Mouse (Mus musculus): ENCODE results near the gene Vmn1r41. TPM values are rescaled to one million over a fixed set of nuclear protein-coding genes. Genes with fewer than 3 reads are reported as not detected.

Vmn1r41 gene
- total RNA-seq (2014; rRNA removed) (not detected in 2 replicates), polyA plus RNA-seq (2015; fragmentation: Nextera tagmentation; extraction: Ambion mirVana) (not detected in 2 replicates)

- Histone ChIP-seq H3K27me3 (ENCODE audit: insufficient read depth, low read length) (no peaks in the 10 kb centered on the region), H3K4me1 (ENCODE audit: insufficient read depth, low read length) (no peaks in the 10 kb centered on the region), H3K27ac (ENCODE audit: low read depth, low read length) (no peak within 1 kb of the TSS), H3K9ac (replicated peaks; ENCODE audit: low read length, poor library complexity, severe bottlenecking) (no peak within 1 kb of the TSS), H3K9me3 (ENCODE audit: low read length) (no peaks in the 10 kb centered on the region), H3K4me2 (ENCODE audit: low read depth, low read length, poor library complexity, severe bottlenecking) (no peak within 1 kb of the TSS), H3K4me3 (ENCODE audit: low read depth, low read length) (no peak within 1 kb of the TSS), H3K36me3 (ENCODE audit: insufficient read depth, low read length) (no peaks in the 10 kb centered on the region)
- DNase-seq (ENCODE audit: low spot score) (no peak), ATAC-seq (ENCODE audit: low FRiP score) (no peak)
- TF ChIP-seq CTCF (IDR thresholded peaks at IDR 0.05): no peak
Observed at GRCm38 (mm10) chr6:89740466-89740865, at the start of gene Vmn1r41. TSS of gene Vmn1r41 (plus strand) at chr6:89740766.

- DNase-seq (ENCODE audit: low spot score): no peak
- no peak for TF ChIP-seq CTCF (IDR thresholded peaks at IDR 0.05)
- H3K4me1 ChIP-seq (ENCODE audit: insufficient read depth, low read length): no peaks in the 10 kb centered on the region
- H3K9me3 ChIP-seq (ENCODE audit: low read length): no peaks in the 10 kb centered on the region
- no peak overlapping the region for H3K27ac ChIP-seq (ENCODE audit: low read depth, low read length)
- no peaks in the 10 kb centered on the region for H3K27me3 ChIP-seq (ENCODE audit: insufficient read depth, low read length)
- no peak overlapping the region for H3K4me2 ChIP-seq (ENCODE audit: low read depth, low read length, poor library complexity, severe bottlenecking)
- no peaks in the 10 kb centered on the region for H3K36me3 ChIP-seq (ENCODE audit: insufficient read depth, low read length)
- no peak overlapping the region for H3K4me3 ChIP-seq (ENCODE audit: low read depth, low read length)
- no peak overlapping the region for H3K9ac ChIP-seq (replicated peaks; ENCODE audit: low read length, poor library complexity, severe bottlenecking)
- no peak for ATAC-seq (ENCODE audit: low FRiP score)
- 78% methylated on average over 2 of the region's 2 CpGs for WGBS
Observed at GRCm38 (mm10) chr6:89706624-89707023, 33.9 kb upstream of the Vmn1r41 start.

GRCm38 (mm10) chr6:89707240-89707639, 33.3 kb upstream of the Vmn1r41 start, which contains the start of gene Vmn1r40:
TSS of gene Vmn1r40 (plus strand) at chr6:89707540.
- Histone ChIP-seq H3K27ac (ENCODE audit: low read depth, low read length) (no peak within 1 kb of the TSS), H3K27me3 (ENCODE audit: insufficient read depth, low read length) (no peaks in the 10 kb centered on the region), H3K4me3 (ENCODE audit: low read depth, low read length) (no peak within 1 kb of the TSS), H3K4me1 (ENCODE audit: insufficient read depth, low read length) (no peaks in the 10 kb centered on the region), H3K36me3 (ENCODE audit: insufficient read depth, low read length) (no peaks in the 10 kb centered on the region), H3K4me2 (ENCODE audit: low read depth, low read length, poor library complexity, severe bottlenecking) (no peak within 1 kb of the TSS), H3K9me3 (ENCODE audit: low read length) (no peaks in the 10 kb centered on the region), H3K9ac (replicated peaks; ENCODE audit: low read length, poor library complexity, severe bottlenecking) (no peak within 1 kb of the TSS)
- ATAC-seq (ENCODE audit: low FRiP score): no peak
- no peak for DNase-seq (ENCODE audit: low spot score)
- WGBS: 78% methylated on average over 4 of the region's 4 CpGs
- no peak for TF ChIP-seq CTCF (IDR thresholded peaks at IDR 0.05)

GRCm38 (mm10) chr6:89718051-89718450, 22.5 kb upstream of the Vmn1r41 start:
- H3K27ac ChIP-seq (ENCODE audit: low read depth, low read length): no peak overlapping the region
- DNase-seq (ENCODE audit: low spot score) (no peak), ATAC-seq (ENCODE audit: low FRiP score) (no peak)
- H3K36me3 ChIP-seq (ENCODE audit: insufficient read depth, low read length): no peaks in the 10 kb centered on the region
- H3K27me3 ChIP-seq (ENCODE audit: insufficient read depth, low read length): no peaks in the 10 kb centered on the region
- H3K9me3 ChIP-seq (ENCODE audit: low read length): no peaks in the 10 kb centered on the region
- TF ChIP-seq CTCF (IDR thresholded peaks at IDR 0.05): no peak
- no peak overlapping the region for H3K4me2 ChIP-seq (ENCODE audit: low read depth, low read length, poor library complexity, severe bottlenecking)
- no peak overlapping the region for H3K9ac ChIP-seq (replicated peaks; ENCODE audit: low read length, poor library complexity, severe bottlenecking)
- H3K4me3 ChIP-seq (ENCODE audit: low read depth, low read length): no peak overlapping the region
- H3K4me1 ChIP-seq (ENCODE audit: insufficient read depth, low read length): no peaks in the 10 kb centered on the region

GRCm38 (mm10) chr6:89742811-89743210, 2.2 kb downstream of the Vmn1r41 start:
- Histone ChIP-seq H3K9ac (replicated peaks; ENCODE audit: low read length, poor library complexity, severe bottlenecking) (no peak overlapping the region), H3K27me3 (ENCODE audit: insufficient read depth, low read length) (no peaks in the 10 kb centered on the region), H3K4me1 (ENCODE audit: insufficient read depth, low read length) (no peaks in the 10 kb centered on the region), H3K4me2 (ENCODE audit: low read depth, low read length, poor library complexity, severe bottlenecking) (no peak overlapping the region), H3K27ac (ENCODE audit: low read depth, low read length) (no peak overlapping the region), H3K36me3 (ENCODE audit: insufficient read depth, low read length) (no peaks in the 10 kb centered on the region), H3K4me3 (ENCODE audit: low read depth, low read length) (no peak overlapping the region), H3K9me3 (ENCODE audit: low read length) (no peaks in the 10 kb centered on the region)
- ATAC-seq (ENCODE audit: low FRiP score) (no peak), DNase-seq (ENCODE audit: low spot score) (no peak)
- TF ChIP-seq CTCF (IDR thresholded peaks at IDR 0.05): no peak

- DNase-seq (ENCODE audit: low spot score): no peak
- Histone ChIP-seq H3K4me2 (ENCODE audit: low read depth, low read length, poor library complexity, severe bottlenecking) (no peak overlapping the region), H3K9ac (replicated peaks; ENCODE audit: low read length, poor library complexity, severe bottlenecking) (no peak overlapping the region), H3K4me3 (ENCODE audit: low read depth, low read length) (no peak overlapping the region), H3K9me3 (ENCODE audit: low read length) (no peaks in the 10 kb centered on the region), H3K27ac (ENCODE audit: low read depth, low read length) (no peak overlapping the region), H3K36me3 (ENCODE audit: insufficient read depth, low read length) (no peaks in the 10 kb centered on the region), H3K4me1 (ENCODE audit: insufficient read depth, low read length) (no peaks in the 10 kb centered on the region), H3K27me3 (ENCODE audit: insufficient read depth, low read length) (no peaks in the 10 kb centered on the region)
- no peak for ATAC-seq (ENCODE audit: low FRiP score)
- no peak for TF ChIP-seq CTCF (IDR thresholded peaks at IDR 0.05)
Observed at GRCm38 (mm10) chr6:89790231-89790630, 49.7 kb downstream of the Vmn1r41 start.

Other genes starting within 250 kb of the Vmn1r41 start
- 168 and 192 TPM in 2 replicates for gene Chchd6, start 145.1 kb upstream of the Vmn1r41 start, total RNA-seq (2014; rRNA removed)
- 182 and 217 TPM in 2 replicates for gene Chchd6, start 145.1 kb upstream of the Vmn1r41 start, polyA plus RNA-seq (2015; fragmentation: Nextera tagmentation; extraction: Ambion mirVana)
- 20.2 and 22.9 TPM in 2 replicates for gene Txnrd3, start 96.8 kb upstream of the Vmn1r41 start, total RNA-seq (2014; rRNA removed)
- 22.6 and 24.7 TPM in 2 replicates for gene Txnrd3, start 96.8 kb upstream of the Vmn1r41 start, polyA plus RNA-seq (2015; fragmentation: Nextera tagmentation; extraction: Ambion mirVana)
- not detected in 2 replicates for gene Vmn1r40, start 33.2 kb upstream of the Vmn1r41 start, total RNA-seq (2014; rRNA removed)
- gene Vmn1r40, start 33.2 kb upstream of the Vmn1r41 start, polyA plus RNA-seq (2015; fragmentation: Nextera tagmentation; extraction: Ambion mirVana): not detected in 2 replicates
- not detected in 2 replicates for gene Vmn1r42, start 135.6 kb downstream of the Vmn1r41 start, total RNA-seq (2014; rRNA removed)
- not detected in 2 replicates for gene Vmn1r42, start 135.6 kb downstream of the Vmn1r41 start, polyA plus RNA-seq (2015; fragmentation: Nextera tagmentation; extraction: Ambion mirVana)
- gene Vmn1r43, start 135.6 kb downstream of the Vmn1r41 start, total RNA-seq (2014; rRNA removed): 0.05 TPM in 1 of 2 replicates, not detected in the other
- not detected in 2 replicates for gene Vmn1r43, start 135.6 kb downstream of the Vmn1r41 start, polyA plus RNA-seq (2015; fragmentation: Nextera tagmentation; extraction: Ambion mirVana)
- not detected in 2 replicates for gene Vmn1r44, start 142.9 kb downstream of the Vmn1r41 start, total RNA-seq (2014; rRNA removed)
- gene Vmn1r44, start 142.9 kb downstream of the Vmn1r41 start, polyA plus RNA-seq (2015; fragmentation: Nextera tagmentation; extraction: Ambion mirVana): not detected in 2 replicates
- gene Vmn1r45, start 199.8 kb downstream of the Vmn1r41 start, total RNA-seq (2014; rRNA removed): not detected in 2 replicates
- gene Vmn1r45, start 199.8 kb downstream of the Vmn1r41 start, polyA plus RNA-seq (2015; fragmentation: Nextera tagmentation; extraction: Ambion mirVana): 0.05 TPM in 1 of 2 replicates, not detected in the other
- not detected in 2 replicates for gene Vmn1r46, start 228.5 kb downstream of the Vmn1r41 start, total RNA-seq (2014; rRNA removed)
- not detected in 2 replicates for gene Vmn1r46, start 228.5 kb downstream of the Vmn1r41 start, polyA plus RNA-seq (2015; fragmentation: Nextera tagmentation; extraction: Ambion mirVana)